Mouse (Mus musculus) liver, postnatal 0 days (tissue): Measurements from ENCODE around the gene Zkscan16. TPM values are rescaled to one million over a fixed set of nuclear protein-coding genes. Genes with fewer than 3 reads are reported as not detected.
A peak's percentile ranks its signal among the peaks of the same experiment; 100 is the strongest.

Experiments
- ATAC-seq: fragments of 200-750 bp; cut with Nextera tagmentation; 2 replicates; pipeline ENCODE4 v1.8.0; 2017; ENCODE audit warnings: mild to moderate bottlenecking, moderate library complexity
- DNase-seq: peaks from one replicate; pipeline ENCODE4 v3.0.0-alpha.2; 2016
- H3K27ac ChIP-seq: fragments of 300-500 bp; sonication (generic); 2 replicates; pipeline ENCODE4 v1.5.1; 2014; ENCODE audit warnings: antibody characterized with exemption, moderate library complexity, mild to moderate bottlenecking, low read depth
- H3K27me3 ChIP-seq: fragments of 300-500 bp; sonication (generic); 2 replicates; pipeline ENCODE4 v1.6.1; 2014; ENCODE audit warnings: low read length, control low read depth, mixed read lengths; ENCODE audit not compliant: insufficient read depth
- H3K36me3 ChIP-seq: fragments of 300-500 bp; sonication (generic); replicated peaks from 2 replicates; pipeline ENCODE4 v1.6.1; 2014; ENCODE audit warnings: mild to moderate bottlenecking, control low read depth, low read length, moderate library complexity, mixed read lengths; ENCODE audit not compliant: insufficient read depth
- H3K4me1 ChIP-seq: fragments of 300-500 bp; sonication (generic); 2 replicates; pipeline ENCODE4 v1.6.1; 2014; ENCODE audit warnings: antibody characterized with exemption, mild to moderate bottlenecking, control low read depth; ENCODE audit not compliant: insufficient read depth
- H3K4me2 ChIP-seq: fragments of 300-500 bp; sonication (generic); 2 replicates; pipeline ENCODE4 v1.6.1; 2014; ENCODE audit warnings: low read depth, mild to moderate bottlenecking, low read length, moderate library complexity, mixed read lengths
- H3K4me3 ChIP-seq: fragments of 300-500 bp; sonication (generic); 2 replicates; pipeline ENCODE4 v1.5.1; 2014; ENCODE audit warnings: low read depth, low read length
- H3K9ac ChIP-seq: fragments of 300-500 bp; sonication (generic); replicated peaks from 2 replicates; pipeline ENCODE4 v1.6.1; 2014; ENCODE audit warnings: mild to moderate bottlenecking, moderate library complexity
- H3K9me3 ChIP-seq: fragments of 300-500 bp; sonication (generic); 2 replicates; pipeline ENCODE4 v1.6.1; 2016; ENCODE audit warnings: mild to moderate bottlenecking, control low read depth, low read length, mixed read lengths
- CTCF ChIP-seq: sonication (generic); IDR thresholded peaks from 2 replicates; pipeline ENCODE4 v1.5.1; 2016; ENCODE audit warnings: antibody characterized with exemption, low read depth
- EP300 ChIP-seq: IDR thresholded peaks from 2 replicates; pipeline ENCODE4 v1.6.1; 2016; ENCODE audit warnings: antibody characterized with exemption, low read depth, mild to moderate bottlenecking
- WGBS: fragments of 180-500 bp; shearing (Covaris S2); extraction: QIAGEN DNeasy Blood & Tissue Kit; methylation state at CpG from one replicate; pipeline ENCODE4 v1.1.7; 2014; ENCODE audit not compliant: insufficient replicate concordance; 5-methylcytosine and 5-hydroxymethylcytosine counted together
- polyA plus RNA-seq: library from polyadenylated mRNA; unstranded; fragments of >200 nt; fragmentation: Nextera tagmentation; extraction: Ambion mirVana; gene quantifications from 2 replicates; pipeline ENCODE4 v1.2.1, GENCODE M21; 2015

Gene Zkscan16
- polyA plus RNA-seq, 1 experiment from 2014 or later: 0.06 TPM

DNA sequence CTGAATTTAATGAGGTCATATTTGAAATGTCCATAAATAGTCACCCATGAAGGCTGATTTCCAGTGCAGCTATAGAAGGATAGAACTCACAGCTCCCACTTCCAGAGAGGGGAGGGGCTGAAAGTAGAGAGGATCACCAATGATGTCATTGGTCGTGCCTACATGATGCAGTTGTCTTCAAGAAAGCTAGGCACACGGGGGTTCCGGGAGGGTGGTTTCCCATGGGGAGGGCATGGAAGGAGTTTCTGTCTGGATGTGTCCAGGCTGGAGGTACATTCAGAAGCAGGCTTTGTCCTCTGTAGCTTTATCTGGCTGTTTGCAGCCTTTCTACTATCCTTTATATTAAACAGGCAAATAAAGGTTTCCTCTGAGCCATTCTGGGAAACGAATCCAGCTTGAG, 5.0 kb downstream of the Zkscan16 start:
- Histone ChIP-seq H3K9ac (no peak overlapping the region), H3K27ac (no peak overlapping the region), H3K9me3 (no peaks in the 10 kb centered on the region), H3K4me3 (no peak overlapping the region), H3K36me3 (no peaks in the 10 kb centered on the region), H3K27me3 (peaks cover 8% of the 10 kb centered on the region; the same call in 1 of the 2 replicates), H3K4me1 (peaks cover 6% of the 10 kb centered on the region), H3K4me2 (no peak overlapping the region)
- no peak for TF ChIP-seq CTCF
- TF ChIP-seq EP300: no peak
- WGBS: 77% methylated on average over 4 of the region's 4 CpGs
- DNase-seq: no peak
- ATAC-seq: no peak

DNA sequence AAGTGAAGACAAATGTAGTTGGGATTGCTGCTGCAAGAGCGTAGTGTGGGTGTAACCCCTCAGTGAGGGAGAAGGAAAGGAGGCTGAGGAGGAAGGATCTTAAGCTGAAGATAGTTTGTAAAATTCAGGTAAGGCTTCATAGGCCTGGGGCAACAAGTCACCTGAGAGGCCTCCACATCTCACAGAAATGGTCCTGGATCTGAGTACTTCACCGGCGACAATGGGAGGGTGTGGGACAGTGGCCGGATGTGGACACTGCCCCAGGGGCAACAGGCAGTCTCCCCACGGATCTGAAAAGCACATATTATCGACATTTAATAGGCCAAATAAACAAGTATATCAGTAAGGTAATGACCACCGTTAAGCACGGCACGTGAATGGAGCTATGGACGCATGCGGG, 9.2 kb downstream of the Zkscan16 start:
- Histone ChIP-seq H3K9ac (no peak overlapping the region), H3K27ac (no peak overlapping the region), H3K36me3 (no peaks in the 10 kb centered on the region), H3K4me3 (no peak overlapping the region), H3K4me2 (no peak overlapping the region), H3K4me1 (no peaks in the 10 kb centered on the region), H3K9me3 (no peaks in the 10 kb centered on the region), H3K27me3 (no peaks in the 10 kb centered on the region)
- TF ChIP-seq EP300: no peak
- TF ChIP-seq CTCF: no peak
- 85% methylated on average over 11 of the region's 11 CpGs for WGBS
- DNase-seq: no peak
- no peak for ATAC-seq

DNA sequence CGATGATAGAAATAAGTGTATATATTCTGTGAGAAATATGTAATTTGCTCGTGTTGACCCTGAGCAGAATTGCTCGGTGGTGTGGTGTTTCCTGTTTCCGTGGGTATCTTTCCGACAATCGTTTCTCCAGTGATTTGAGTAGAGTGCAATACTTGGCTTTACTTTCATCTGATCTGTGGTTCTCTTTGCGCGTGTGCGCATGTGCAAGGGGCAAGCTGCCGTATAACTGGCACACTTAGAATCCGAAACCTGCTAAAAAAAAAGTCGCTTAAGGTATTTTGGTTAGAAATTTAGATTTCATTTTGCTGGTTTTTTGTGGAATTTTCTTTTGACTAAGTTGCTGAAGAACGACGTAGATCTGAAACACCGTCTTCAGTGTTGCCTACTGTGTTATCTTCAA, 18.3 kb downstream of the Zkscan16 start:
- Histone ChIP-seq H3K4me3 (no peak overlapping the region), H3K36me3 (no peaks in the 10 kb centered on the region), H3K27ac (no peak overlapping the region), H3K4me2 (no peak overlapping the region), H3K9me3 (no peaks in the 10 kb centered on the region), H3K27me3 (no peaks in the 10 kb centered on the region), H3K4me1 (no peaks in the 10 kb centered on the region), H3K9ac (no peak overlapping the region)
- ATAC-seq: no peak
- no peak for DNase-seq
- 85% methylated on average over 15 of the region's 15 CpGs for WGBS
- TF ChIP-seq CTCF (no peak), EP300 (no peak)

DNA sequence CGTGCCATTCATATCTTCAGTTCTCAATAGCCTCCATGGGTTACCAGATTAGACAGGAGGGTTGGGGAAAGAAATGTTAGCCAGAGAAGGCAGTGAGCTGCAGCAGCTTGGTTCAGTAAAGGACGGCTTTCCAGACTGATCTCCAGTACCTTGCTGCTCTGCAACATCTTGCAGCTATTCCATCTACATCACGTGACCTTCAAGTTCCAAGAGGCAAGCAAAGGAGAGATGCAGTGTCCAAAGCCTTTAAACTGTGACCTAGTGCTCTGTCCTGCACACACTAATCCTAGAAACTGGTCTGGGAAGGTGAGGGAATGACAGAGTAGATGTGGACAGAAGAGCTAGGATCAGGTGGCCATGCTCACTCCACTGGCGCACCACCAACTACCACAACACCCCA, 19.8 kb downstream of the Zkscan16 start:
- H3K36me3 ChIP-seq: no peaks in the 10 kb centered on the region
- no peaks in the 10 kb centered on the region for H3K9me3 ChIP-seq
- no peaks in the 10 kb centered on the region for H3K27me3 ChIP-seq
- no peaks in the 10 kb centered on the region for H3K4me1 ChIP-seq
- no peak overlapping the region for H3K4me3 ChIP-seq
- no peak overlapping the region for H3K4me2 ChIP-seq
- H3K9ac ChIP-seq: no peak overlapping the region
- H3K27ac ChIP-seq: no peak overlapping the region
- ATAC-seq (no peak), DNase-seq (no peak)
- 81% methylated on average over 4 of the region's 4 CpGs for WGBS
- TF ChIP-seq CTCF (no peak), EP300 (no peak)

DNA sequence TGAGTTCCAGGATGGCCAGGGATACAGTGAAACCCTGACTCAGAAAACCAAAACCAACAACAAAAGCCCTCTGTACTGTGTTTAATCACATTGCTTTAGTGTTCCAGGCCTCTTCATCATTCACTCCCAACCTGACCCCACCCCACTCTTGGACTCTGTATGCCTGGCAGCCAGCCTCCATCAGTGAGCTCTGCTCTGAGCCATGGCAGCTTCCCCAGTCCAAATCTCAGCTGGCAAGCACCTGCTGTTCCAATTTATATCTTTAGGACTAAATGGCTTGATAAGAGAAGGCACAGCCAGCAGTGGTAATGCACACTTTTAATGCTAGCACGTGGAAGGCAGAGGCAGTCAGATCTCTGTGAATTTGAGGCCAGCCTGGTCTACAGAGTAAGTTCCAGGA, 21.7 kb downstream of the Zkscan16 start:
- TF ChIP-seq EP300 (no peak), CTCF (no peak)
- Histone ChIP-seq H3K4me2 (no peak overlapping the region), H3K4me1 (no peaks in the 10 kb centered on the region; the same call in 1 of the 2 replicates), H3K27ac (no peak overlapping the region), H3K27me3 (no peaks in the 10 kb centered on the region), H3K36me3 (no peaks in the 10 kb centered on the region), H3K9me3 (no peaks in the 10 kb centered on the region), H3K4me3 (no peak overlapping the region), H3K9ac (no peak overlapping the region)
- ATAC-seq (no peak), DNase-seq (no peak)
- WGBS: 81% methylated on average over 1 of the region's 1 CpGs

DNA sequence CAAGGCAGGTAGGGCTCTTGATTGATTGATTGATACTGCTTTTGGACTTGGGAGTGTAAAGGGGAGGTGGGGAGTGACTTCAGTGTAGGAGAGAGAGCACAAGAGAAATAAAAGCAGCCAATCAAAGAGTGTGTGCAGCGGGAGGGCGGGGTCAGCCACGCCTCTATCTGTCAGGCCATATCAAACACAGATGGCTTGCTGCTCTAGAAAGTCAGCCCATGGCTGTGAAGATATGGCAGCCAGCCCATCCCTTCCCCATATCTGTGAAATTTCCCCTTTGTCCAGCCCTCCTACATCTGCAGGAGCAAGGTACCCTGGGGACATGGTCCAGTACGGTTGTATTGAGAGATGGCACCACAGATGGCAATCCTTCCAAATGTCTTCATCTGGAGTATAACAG, 27.2 kb downstream of the Zkscan16 start:
- Histone ChIP-seq H3K27ac (no peak overlapping the region), H3K4me1 (peaks cover 7% of the 10 kb centered on the region), H3K27me3 (no peaks in the 10 kb centered on the region), H3K4me2 (peak overlapping the region; percentile 40; the same call in 1 of the 2 replicates), H3K36me3 (peaks cover 13% of the 10 kb centered on the region), H3K9me3 (no peaks in the 10 kb centered on the region), H3K9ac (no peak overlapping the region), H3K4me3 (no peak overlapping the region)
- WGBS: 59% methylated on average over 4 of the region's 4 CpGs
- peak; percentile 85 for ATAC-seq
- TF ChIP-seq CTCF: no peak
- TF ChIP-seq EP300: peak; percentile 78
- peak; percentile 60 for DNase-seq

DNA sequence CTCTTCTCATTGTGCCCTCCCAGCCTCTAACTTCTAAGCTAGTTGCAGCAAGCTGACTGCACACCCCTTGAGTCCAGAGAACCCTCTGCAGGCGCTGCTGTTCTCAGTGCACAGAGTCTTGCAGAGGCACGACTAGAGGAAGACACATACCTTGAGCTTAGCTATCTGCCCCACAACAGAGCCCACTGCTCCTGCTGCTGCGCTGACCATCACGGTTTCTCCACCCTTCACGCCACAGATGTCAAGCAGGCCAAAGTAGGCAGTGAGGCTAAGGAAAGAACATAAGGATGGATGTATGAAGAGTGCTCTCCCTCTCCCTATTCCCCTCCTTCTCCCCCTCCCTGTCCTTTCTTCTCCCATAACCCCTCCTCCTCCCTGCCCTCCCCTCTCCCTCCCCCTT, 32.3 kb downstream of the Zkscan16 start:
- Histone ChIP-seq H3K4me3 (no peak overlapping the region), H3K9ac (no peak overlapping the region), H3K27ac (no peak overlapping the region), H3K9me3 (no peaks in the 10 kb centered on the region), H3K4me2 (no peak overlapping the region), H3K36me3 (peaks cover 15% of the 10 kb centered on the region), H3K27me3 (no peaks in the 10 kb centered on the region), H3K4me1 (peaks cover 3% of the 10 kb centered on the region)
- WGBS: 85% methylated on average over 5 of the region's 5 CpGs
- ATAC-seq: no peak
- no peak for DNase-seq
- TF ChIP-seq CTCF (no peak), EP300 (no peak)
